Mouse (Mus musculus) G1E (cell line): ENCODE measurements at regions not wholly inside any gene's neighbourhood (a gene's known extent, or its start where the extent isn't known, plus 50 kb on each side); places are given as distances from the start of the nearest gene placed in this dataset.

Experiments used
- ATAC-seq: 2 replicates; pipeline ENCODE4 v1.8.0; 2016; ENCODE audit warnings: mild to moderate bottlenecking; ENCODE audit not compliant: insufficient number of reproducible peaks, poor library complexity, low FRiP score, severe bottlenecking; ENCODE audit errors: extremely low read depth
- DNase-seq: peaks from one replicate; pipeline ENCODE4 v3.0.0; 2012; ENCODE audit warnings: low spot score
- H3K27me3 ChIP-seq: 2 replicates; pipeline ENCODE4 v1.6.1; 2012; ENCODE audit warnings: mild to moderate bottlenecking, low read length, inconsistent platforms; ENCODE audit not compliant: insufficient read depth
- H3K36me3 ChIP-seq: replicated peaks from 2 replicates; pipeline ENCODE3; 2012; ENCODE audit warnings: mild to moderate bottlenecking, inconsistent platforms
- H3K4me1 ChIP-seq: 2 replicates; pipeline ENCODE4 v1.6.1; 2012; ENCODE audit warnings: low read depth, low read length, inconsistent platforms, mixed read lengths; ENCODE audit not compliant: insufficient read depth
- H3K4me3 ChIP-seq: 2 replicates; pipeline ENCODE4 v1.5.1; 2012; ENCODE audit warnings: low read depth, mild to moderate bottlenecking, inconsistent platforms, low read length, moderate library complexity, mixed read lengths
- H3K9me3 ChIP-seq: replicated peaks from 2 replicates; pipeline ENCODE4 v1.6.1; 2012; ENCODE audit warnings: inconsistent platforms
- CTCF ChIP-seq: IDR thresholded peaks from 2 replicates; pipeline ENCODE4 v1.5.1; 2012; ENCODE audit warnings: low read depth, low read length, inconsistent platforms, mixed read lengths
- GATA1 ChIP-seq: IDR thresholded peaks from 2 replicates; pipeline ENCODE4 v1.6.1; 2012; ENCODE audit warnings: borderline replicate concordance, low read length, inconsistent platforms, mixed read lengths
- GATA2 ChIP-seq: IDR thresholded peaks from 2 replicates; pipeline ENCODE4 v1.6.1; 2012; ENCODE audit warnings: low read depth, low read length, inconsistent platforms, borderline replicate concordance
- POLR2AphosphoS5 ChIP-seq: IDR thresholded peaks from 2 replicates; pipeline ENCODE4 v1.6.1; 2012; ENCODE audit warnings: low read depth, low read length, inconsistent platforms; ENCODE audit not compliant: insufficient replicate concordance
- TAL1 ChIP-seq: conservative IDR thresholded peaks from 2 replicates; pipeline ENCODE4 v1.6.1; 2012; ENCODE audit warnings: low read depth, low read length, inconsistent platforms, mixed read lengths

GRCm38 (mm10) chr3:37999779-38000178 lies 275.5 kb upstream of the Gm5148 start:
- H3K9me3 ChIP-seq: no peaks in the 10 kb centered on the region
- no peak overlapping the region for H3K4me3 ChIP-seq
- no peak for TF ChIP-seq POLR2AphosphoS5
- TF ChIP-seq GATA1: no peak
- no peak for TF ChIP-seq GATA2
- TF ChIP-seq TAL1: no peak
- TF ChIP-seq CTCF: no peak
- no peaks in the 10 kb centered on the region for H3K4me1 ChIP-seq
- ATAC-seq: no peak
- H3K27me3 ChIP-seq: peaks cover 3% of the 10 kb centered on the region; the same call in 1 of the 2 replicates
- no peak for DNase-seq
- no peaks in the 10 kb centered on the region for H3K36me3 ChIP-seq

- no peak for DNase-seq
- no peaks in the 10 kb centered on the region for H3K36me3 ChIP-seq
- no peaks in the 10 kb centered on the region; the same call in 1 of the 2 replicates for H3K4me1 ChIP-seq
- no peak overlapping the region for H3K4me3 ChIP-seq
- TF ChIP-seq GATA1: no peak
- TF ChIP-seq TAL1: no peak
- no peak for TF ChIP-seq CTCF
- ATAC-seq: no peak
- H3K27me3 ChIP-seq: peaks cover 12% of the 10 kb centered on the region; the same call in 1 of the 2 replicates
- H3K9me3 ChIP-seq: no peaks in the 10 kb centered on the region
Observed at GRCm38 (mm10) chr3:37997998-37998397, 273.7 kb upstream of the Gm5148 start.

- no peak for ATAC-seq
- no peak for TF ChIP-seq CTCF
- TF ChIP-seq GATA2: no peak
Observed at GRCm38 (mm10) chr3:37989992-37990391, 265.7 kb upstream of the Gm5148 start.

GRCm38 (mm10) chr3:37987775-37988505 lies 263.6 kb upstream of the Gm5148 start:
- TF ChIP-seq TAL1 (no peak), GATA1 (no peak), GATA2 (no peak), POLR2AphosphoS5 (no peak), CTCF (no peak)
- Histone ChIP-seq H3K36me3 (no peaks in the 10 kb centered on the region), H3K4me3 (no peak overlapping the region), H3K4me1 (no peaks in the 10 kb centered on the region), H3K27me3 (peaks cover 20% of the 10 kb centered on the region), H3K9me3 (no peaks in the 10 kb centered on the region)
- no peak for ATAC-seq
- no peak for DNase-seq

More at GRCm38 (mm10) chr3:37989992-37990391, 265.7 kb upstream of the Gm5148 start:
- H3K4me1 ChIP-seq: no peaks in the 10 kb centered on the region; the same call in 1 of the 2 replicates
- no peak for DNase-seq
- no peak overlapping the region for H3K4me3 ChIP-seq
- H3K9me3 ChIP-seq: no peaks in the 10 kb centered on the region
- H3K27me3 ChIP-seq: peaks cover 19% of the 10 kb centered on the region; the same call in 1 of the 2 replicates
- no peaks in the 10 kb centered on the region for H3K36me3 ChIP-seq

GRCm38 (mm10) chr3:37987007-37987774 lies 262.9 kb upstream of the Gm5148 start:
- TF ChIP-seq GATA2 (no peak), POLR2AphosphoS5 (no peak), TAL1 (no peak), GATA1 (no peak), CTCF (no peak)
- H3K36me3 ChIP-seq: no peaks in the 10 kb centered on the region
- DNase-seq (no peak), ATAC-seq (no peak)
- H3K9me3 ChIP-seq: no peaks in the 10 kb centered on the region
- H3K4me3 ChIP-seq: no peak overlapping the region
- H3K27me3 ChIP-seq: peaks cover 20% of the 10 kb centered on the region
- no peaks in the 10 kb centered on the region for H3K4me1 ChIP-seq

GRCm38 (mm10) chr3:37984706-37985105 lies 260.4 kb upstream of the Gm5148 start:
- no peak for DNase-seq
- TF ChIP-seq GATA2: no peak
- no peak for TF ChIP-seq POLR2AphosphoS5
- TF ChIP-seq CTCF: no peak
- TF ChIP-seq TAL1: no peak
- no peak for TF ChIP-seq GATA1
- H3K27me3 ChIP-seq: peaks cover 20% of the 10 kb centered on the region
- no peaks in the 10 kb centered on the region for H3K36me3 ChIP-seq
- no peak overlapping the region for H3K4me3 ChIP-seq
- no peak for ATAC-seq
- H3K4me1 ChIP-seq: no peaks in the 10 kb centered on the region
- H3K9me3 ChIP-seq: no peaks in the 10 kb centered on the region
